Mouse (Mus musculus) kidney, adult 2 months (tissue): ENCODE measurements around the gene Alox5.

Experiments used
- CTCF ChIP-seq: fragments of 200-500 bp; conservative IDR thresholded peaks from 2 replicates; pipeline ENCODE4 v1.5.1; 2011; ENCODE audit warnings: low read depth, mild to moderate bottlenecking, control low read depth, low read length, moderate library complexity, mixed read lengths; ENCODE audit not compliant: insufficient read depth, insufficient read length
- POLR2A ChIP-seq: fragments of 200-500 bp; IDR thresholded peaks from one replicate; pipeline ENCODE4 v1.6.1; 2011; ENCODE audit warnings: low read depth, low read length, control low read depth

GRCm38 (mm10) chr6:116420271-116420670 is 40.7 kb downstream of the Alox5 start:
- TF ChIP-seq POLR2A = no peak
- TF ChIP-seq CTCF = no peak
